Mouse (Mus musculus) gastrocnemius, postnatal 25 days (tissue): Measurements from ENCODE around the gene Fbxo34. TPM values are rescaled to one million over a fixed set of nuclear protein-coding genes. Genes with fewer than 3 reads are reported as not detected.
"Not testable (repeated sequence)": the region's sequence is repeated elsewhere in the genome, so short reads cannot be mapped to it uniquely, and the experiment has no call there.

ENCODE experiments used
- DNase-seq: peaks from one replicate; pipeline ENCODE4 v3.0.0; 2022
- long read RNA-seq, 2 experiments: library from polyadenylated mRNA; stranded (forward); transcript quantifications; one replicate each; pipeline ENCODE4 v2.0.0; 2021
- total RNA-seq, 2 experiments: library from RNA; stranded (reverse); gene quantifications; 1 replicate in 1 of 2; 2 replicates in 1 of 2; pipeline ENCODE4 v1.2.3; 2021

The Fbxo34 gene
- 10 to 100 TPM in 1 of 2 experiments, 1 to 10 TPM in 1; 10.0 to 11.1 TPM for total RNA-seq
- long read RNA-seq, experiment 1, partial matches to known transcripts: 0 of 4 reads
- long read RNA-seq, experiment 1, other reads (novel, unspliced or antisense): 2 of 4 reads
- long read RNA-seq, experiment 2, transcript Fbxo34-205 (3 exons, 2,993 nt): major isoform, 10 of 21 reads
- long read RNA-seq, experiment 2, transcript Fbxo34-201 (2 exons, 2,937 nt): minor isoform, 5 of 21 reads
- long read RNA-seq, experiment 2, partial matches to known transcripts: 0 of 21 reads
- long read RNA-seq, experiment 2, other reads (novel, unspliced or antisense): 2 of 21 reads

GRCm38 (mm10) chr14:47450121-47450520, at the start of gene Fbxo34:
Fbxo34 (plus strand) TSS chr14:47450421.
- DNase-seq: not testable (repeated sequence)

GRCm38 (mm10) chr14:47402735-47403134, 47.5 kb upstream of the Fbxo34 start:
- no peak for DNase-seq

GRCm38 (mm10) chr14:47406000-47406399, 44.2 kb upstream of the Fbxo34 start:
- DNase-seq: no peak

- no peak for DNase-seq
These were observed 32.9 kb upstream of the Fbxo34 start for GRCm38 (mm10) chr14:47417346-47417745.

GRCm38 (mm10) chr14:47417775-47418665, 32.2 kb upstream of the Fbxo34 start, which contains the start of gene Dlgap5:
Dlgap5 (minus strand) TSS chr14:47418407.
- peak; percentile 90 for DNase-seq

GRCm38 (mm10) chr14:47418666-47418991, 31.6 kb upstream of the Fbxo34 start:
- no peak for DNase-seq

GRCm38 (mm10) chr14:47419034-47419625, 31.1 kb upstream of the Fbxo34 start:
- DNase-seq: no peak

GRCm38 (mm10) chr14:47419723-47420276, 30.4 kb upstream of the Fbxo34 start:
- DNase-seq: no peak

GRCm38 (mm10) chr14:47421606-47422005, 28.6 kb upstream of the Fbxo34 start:
- no peak for DNase-seq

- no peak for DNase-seq
These were observed 27.8 kb upstream of the Fbxo34 start for GRCm38 (mm10) chr14:47422466-47422865.

GRCm38 (mm10) chr14:47432987-47433386, 17.2 kb upstream of the Fbxo34 start:
- no peak for DNase-seq

GRCm38 (mm10) chr14:47438947-47439346, 11.3 kb upstream of the Fbxo34 start:
- no peak for DNase-seq

- DNase-seq: no peak
These were observed 5.3 kb upstream of the Fbxo34 start for GRCm38 (mm10) chr14:47444907-47445306.

- DNase-seq: no peak
These were observed 4.7 kb upstream of the Fbxo34 start for GRCm38 (mm10) chr14:47445331-47446095.

GRCm38 (mm10) chr14:47459556-47459955, 9.3 kb downstream of the Fbxo34 start:
- DNase-seq: no peak

- DNase-seq: no peak
These were observed 11.8 kb downstream of the Fbxo34 start for GRCm38 (mm10) chr14:47461997-47462396.

GRCm38 (mm10) chr14:47462453-47462852, 12.2 kb downstream of the Fbxo34 start:
- no peak for DNase-seq

- DNase-seq: no peak
These were observed 12.7 kb downstream of the Fbxo34 start for GRCm38 (mm10) chr14:47462877-47463460.

- no peak for DNase-seq
These were observed 14.2 kb downstream of the Fbxo34 start for GRCm38 (mm10) chr14:47464426-47464825.

GRCm38 (mm10) chr14:47465468-47466175, 15.4 kb downstream of the Fbxo34 start:
- no peak for DNase-seq

GRCm38 (mm10) chr14:47472359-47472742, 22.1 kb downstream of the Fbxo34 start:
- peak; percentile 93 for DNase-seq
